Mouse (Mus musculus) lung, postnatal 0 days (tissue): ENCODE results near the gene Efhc1. TPM values are rescaled to one million over a fixed set of nuclear protein-coding genes. Genes with fewer than 3 reads are reported as not detected.
"Not testable (repeated sequence)": the region's sequence is repeated elsewhere in the genome, so short reads cannot be mapped to it uniquely, and the experiment has no call there.

Experiments
- ATAC-seq: fragments of 200-750 bp; cut with Nextera tagmentation; 2 replicates; pipeline ENCODE4 v1.8.0; 2017; ENCODE audit warnings: moderate library complexity
- DNase-seq: peaks from one replicate; pipeline ENCODE4 v3.0.0-alpha.2; 2016; ENCODE audit warnings: low spot score
- H3K27ac ChIP-seq: fragments of 300-500 bp; sonication (generic); 2 replicates; pipeline ENCODE4 v1.5.1; 2014; ENCODE audit warnings: antibody characterized with exemption, mild to moderate bottlenecking, low read length, mixed read lengths
- H3K27me3 ChIP-seq: fragments of 300-500 bp; sonication (generic); replicated peaks from 2 replicates; pipeline ENCODE4 v1.6.1; 2014; ENCODE audit warnings: low read length, mixed read lengths; ENCODE audit not compliant: insufficient read depth
- H3K36me3 ChIP-seq: fragments of 300-500 bp; sonication (generic); 2 replicates; pipeline ENCODE4 v1.6.1; 2014; ENCODE audit warnings: low read length, mixed read lengths; ENCODE audit not compliant: insufficient read depth
- H3K4me1 ChIP-seq: fragments of 300-500 bp; sonication (generic); 2 replicates; pipeline ENCODE4 v1.6.1; 2014; ENCODE audit warnings: antibody characterized with exemption, low read depth, low read length, mixed read lengths; ENCODE audit not compliant: insufficient read depth
- H3K4me2 ChIP-seq: fragments of 300-500 bp; sonication (generic); replicated peaks from 2 replicates; pipeline ENCODE4 v1.6.1; 2014; ENCODE audit warnings: low read depth, mild to moderate bottlenecking, low read length, moderate library complexity, mixed read lengths
- H3K4me3 ChIP-seq: fragments of 300-500 bp; sonication (generic); 2 replicates; pipeline ENCODE4 v1.5.1; 2014; ENCODE audit warnings: low read depth, low read length
- H3K9ac ChIP-seq: fragments of 300-500 bp; sonication (generic); replicated peaks from 2 replicates; pipeline ENCODE4 v1.6.1; 2014; ENCODE audit warnings: low read depth, mild to moderate bottlenecking
- H3K9me3 ChIP-seq: fragments of 300-500 bp; sonication (generic); 2 replicates; pipeline ENCODE4 v1.6.1; 2016; ENCODE audit warnings: low read length, mixed read lengths
- CTCF ChIP-seq: IDR thresholded peaks from 2 replicates; pipeline ENCODE4 v1.5.1; 2016; ENCODE audit warnings: antibody characterized with exemption, mild to moderate bottlenecking
- EP300 ChIP-seq: IDR thresholded peaks from 2 replicates; pipeline ENCODE4 v1.6.1; 2016; ENCODE audit warnings: antibody characterized with exemption, mild to moderate bottlenecking, control low read depth
- WGBS: fragments of 180-500 bp; shearing (Covaris S2); extraction: QIAGEN DNeasy Blood & Tissue Kit; methylation state at CpG from one replicate; pipeline ENCODE4 v1.1.7; 2014; 5-methylcytosine and 5-hydroxymethylcytosine counted together
- polyA plus RNA-seq: library from polyadenylated mRNA; unstranded; fragments of >200 nt; fragmentation: Nextera tagmentation; extraction: Ambion mirVana; gene quantifications from 2 replicates; pipeline ENCODE4 v1.2.1, GENCODE M21; 2015

Gene Efhc1
- polyA plus RNA-seq, 1 experiment from 2014 or later: 8.4 TPM

DNA sequence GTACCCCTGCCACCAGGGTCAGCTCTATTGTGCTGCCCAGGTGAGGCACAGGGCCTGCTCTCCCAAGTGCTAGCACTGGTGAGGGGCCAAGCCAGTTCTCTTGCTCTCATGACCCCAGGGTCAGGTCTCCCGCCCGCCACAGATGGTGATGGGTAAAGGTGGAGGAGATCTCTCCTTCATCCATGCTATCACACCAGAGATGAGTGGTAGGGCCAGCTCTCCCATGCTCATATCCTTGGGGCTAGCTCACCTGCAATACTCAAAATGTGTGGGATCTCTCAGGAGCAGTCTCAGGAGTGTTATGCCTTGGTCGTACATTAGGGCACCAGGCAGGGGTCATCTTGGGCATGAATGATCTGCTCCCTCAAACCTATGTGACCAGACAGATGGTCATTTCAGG is 36.7 kb upstream of the Efhc1 start:
- no peak overlapping the region for H3K9ac ChIP-seq
- H3K27me3 ChIP-seq: no peaks in the 10 kb centered on the region
- WGBS: 94% methylated on average over 3 of the region's 3 CpGs
- TF ChIP-seq EP300: no peak
- TF ChIP-seq CTCF: no peak
- H3K4me1 ChIP-seq: no peaks in the 10 kb centered on the region
- H3K9me3 ChIP-seq: no peaks in the 10 kb centered on the region
- no peak overlapping the region for H3K4me2 ChIP-seq
- DNase-seq: no peak
- no peak overlapping the region for H3K27ac ChIP-seq
- H3K36me3 ChIP-seq: no peaks in the 10 kb centered on the region
- no peak for ATAC-seq
- no peak overlapping the region for H3K4me3 ChIP-seq

DNA sequence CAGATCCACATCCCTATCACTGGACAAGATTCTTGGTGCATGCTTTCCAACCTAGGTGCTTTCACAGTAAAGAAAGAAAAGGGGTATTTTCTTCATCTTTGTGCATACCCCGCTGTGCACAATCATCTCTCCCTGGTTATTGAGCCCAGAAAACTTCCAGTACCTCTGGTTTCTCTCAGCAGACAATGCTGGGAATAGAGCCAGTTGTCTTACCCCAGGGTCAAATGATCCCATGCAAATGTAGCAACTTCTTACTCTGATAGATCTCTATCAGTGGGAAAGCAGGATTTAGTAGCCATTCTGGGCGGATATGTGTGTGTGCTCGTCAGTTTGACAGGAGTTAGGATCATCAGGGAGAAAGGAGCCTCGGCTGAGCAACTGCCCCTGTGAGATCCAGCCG is 35.8 kb upstream of the Efhc1 start:
- H3K9me3 ChIP-seq: no peaks in the 10 kb centered on the region
- H3K36me3 ChIP-seq: no peaks in the 10 kb centered on the region
- H3K4me3 ChIP-seq: no peak overlapping the region
- WGBS: 76% methylated on average over 5 of the region's 5 CpGs
- H3K9ac ChIP-seq: no peak overlapping the region
- no peak for TF ChIP-seq EP300
- TF ChIP-seq CTCF: no peak
- H3K4me1 ChIP-seq: no peaks in the 10 kb centered on the region
- ATAC-seq: no peak
- no peak for DNase-seq
- no peaks in the 10 kb centered on the region for H3K27me3 ChIP-seq
- no peak overlapping the region for H3K27ac ChIP-seq
- H3K4me2 ChIP-seq: no peak overlapping the region

- ATAC-seq: no peak
- Histone ChIP-seq H3K27me3 (no peaks in the 10 kb centered on the region), H3K4me3 (no peak overlapping the region), H3K27ac (no peak overlapping the region), H3K4me2 (no peak overlapping the region), H3K4me1 (no peaks in the 10 kb centered on the region), H3K36me3 (no peaks in the 10 kb centered on the region), H3K9me3 (no peaks in the 10 kb centered on the region), H3K9ac (no peak overlapping the region)
- no peak for TF ChIP-seq CTCF
- no peak for TF ChIP-seq EP300
- WGBS: 61% methylated on average over 6 of the region's 6 CpGs
- DNase-seq: no peak
Measured at GRCm38 (mm10) chr1:20917496-20918050, 33.9 kb upstream of the Efhc1 start.

DNA sequence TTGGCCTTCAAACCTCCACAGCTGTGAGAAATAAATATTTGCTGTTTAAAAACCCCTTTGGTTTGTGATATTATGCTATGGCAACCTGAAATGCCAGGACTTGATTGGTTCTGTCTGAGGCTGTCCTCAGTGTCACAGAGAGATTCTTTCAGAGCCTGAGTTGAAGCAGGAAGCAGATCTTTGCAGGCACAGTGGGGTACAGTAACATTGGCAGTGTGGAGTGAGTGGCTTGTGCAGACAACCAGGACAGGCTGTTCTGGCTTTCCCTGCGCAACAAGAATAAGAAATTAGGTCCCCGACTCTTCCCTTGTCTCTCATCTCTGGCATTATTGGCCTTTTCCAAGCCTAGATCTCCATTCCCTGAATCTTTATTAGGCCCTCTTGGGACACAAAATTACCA is 31.7 kb upstream of the Efhc1 start:
- no peak for ATAC-seq
- no peak overlapping the region for H3K4me2 ChIP-seq
- TF ChIP-seq EP300: no peak
- TF ChIP-seq CTCF: no peak

DNA sequence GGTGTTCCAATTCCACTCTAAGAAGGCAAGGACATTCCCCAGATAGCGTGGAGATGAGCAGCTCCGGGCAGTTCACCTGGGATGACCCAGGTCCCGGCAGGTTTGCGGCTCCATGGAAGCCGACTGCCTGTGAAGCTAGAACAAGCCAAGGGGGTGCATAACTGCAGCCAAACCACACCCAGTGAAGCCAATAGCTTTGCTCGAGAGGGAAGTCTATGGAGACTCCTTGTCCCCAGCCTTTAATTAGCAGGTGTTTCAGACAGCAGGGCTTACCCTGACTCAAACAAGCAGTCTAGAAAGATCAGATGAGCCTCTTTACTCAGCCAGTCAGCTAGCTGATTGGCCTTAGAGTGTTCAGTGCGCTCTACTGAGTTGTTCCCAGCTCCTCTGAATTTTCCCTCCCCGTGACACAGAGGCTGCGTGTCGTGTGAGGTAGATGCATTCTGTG is 30.3 kb upstream of the Efhc1 start:
- ATAC-seq (no peak), DNase-seq (no peak)
- WGBS: 78% methylated on average over 10 of the region's 10 CpGs

More for the DNA sequence above, 31.7 kb upstream of the Efhc1 start:
- no peaks in the 10 kb centered on the region for H3K36me3 ChIP-seq
- no peak overlapping the region for H3K4me3 ChIP-seq
- no peaks in the 10 kb centered on the region for H3K9me3 ChIP-seq
- no peak overlapping the region for H3K27ac ChIP-seq
- no peak for DNase-seq
- no peak overlapping the region for H3K9ac ChIP-seq
- H3K27me3 ChIP-seq: no peaks in the 10 kb centered on the region
- WGBS: 85% methylated on average over 2 of the region's 2 CpGs
- no peaks in the 10 kb centered on the region for H3K4me1 ChIP-seq

GRCm38 (mm10) chr1:20922612-20923399 is 28.6 kb upstream of the Efhc1 start:
- DNase-seq (peak; percentile 44), ATAC-seq (no peak)
- no peaks in the 10 kb centered on the region for H3K36me3 ChIP-seq
- no peak overlapping the region for H3K9ac ChIP-seq
- H3K4me2 ChIP-seq: peak overlapping the region; percentile 35
- no peaks in the 10 kb centered on the region for H3K27me3 ChIP-seq
- no peak overlapping the region for H3K27ac ChIP-seq
- TF ChIP-seq EP300: no peak
- no peak for TF ChIP-seq CTCF
- 24% methylated on average over 11 of the region's 11 CpGs for WGBS
- no peaks in the 10 kb centered on the region for H3K9me3 ChIP-seq
- H3K4me1 ChIP-seq: no peaks in the 10 kb centered on the region
- H3K4me3 ChIP-seq: peak overlapping the region; percentile 10; the same call in 1 of the 2 replicates

More for the DNA sequence above, 30.3 kb upstream of the Efhc1 start:
- Histone ChIP-seq H3K4me2 (no peak overlapping the region), H3K9ac (no peak overlapping the region), H3K27me3 (no peaks in the 10 kb centered on the region), H3K27ac (no peak overlapping the region), H3K36me3 (no peaks in the 10 kb centered on the region), H3K4me1 (no peaks in the 10 kb centered on the region), H3K4me3 (no peak overlapping the region), H3K9me3 (no peaks in the 10 kb centered on the region)
- TF ChIP-seq EP300 (no peak), CTCF (no peak)

- ATAC-seq, H3K4me3 ChIP-seq, H3K36me3 ChIP-seq, H3K9ac ChIP-seq, H3K4me2 ChIP-seq, H3K27me3 ChIP-seq, H3K27ac ChIP-seq, H3K4me1 ChIP-seq, DNase-seq, H3K9me3 ChIP-seq: not testable (repeated sequence)
- whole genome bisulfite sequencing: 62% methylated on average over 7 of the region's 7 CpGs
Measured at GRCm38 (mm10) chr1:20925324-20925723, 26.1 kb upstream of the Efhc1 start.
